Mouse (Mus musculus): ENCODE results near the gene Fpgs.

DNA sequence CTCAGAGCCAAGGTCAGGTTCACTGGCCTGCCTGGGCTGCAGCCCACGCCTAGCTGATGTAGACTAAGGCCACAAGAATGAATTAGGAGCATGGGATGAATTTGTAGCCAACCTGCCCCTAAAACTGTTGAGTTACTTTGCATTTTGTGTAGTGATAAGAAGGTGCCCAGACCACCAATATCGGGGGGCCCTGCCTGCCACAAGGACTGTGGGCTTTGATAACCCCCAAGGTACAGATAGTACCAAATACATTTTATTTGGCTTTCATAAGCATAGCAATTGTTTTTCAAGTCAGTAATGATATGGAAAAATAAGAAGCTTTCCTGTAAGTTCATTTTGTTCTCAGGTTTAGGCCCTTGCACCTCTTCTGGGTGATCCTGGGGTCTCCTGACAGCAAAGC, 45.1 kb downstream of the Fpgs start:
- TF ChIP-seq CTCF (IDR thresholded peaks at IDR 0.05; ENCODE audit: low read depth) (no peak), EP300 (IDR thresholded peaks at IDR 0.05; ENCODE audit: low read depth) (peak; percentile 75)

Measured in liver, embryonic 14.5 days (tissue).